Mouse (Mus musculus) v-Abl transformed pro-B cells (cell line): ENCODE results near the gene 2810004N23Rik.

Experiments used
- in situ Hi-C, 2 experiments: fragments of 400-800 bp; cut with MboI; formaldehyde crosslinking; loops; one replicate each; pipeline ENCODE4 v1.15.1; 2025; ENCODE audit not compliant: unreplicated experiment in 2 of 2

Gene 2810004N23Rik

DNA sequence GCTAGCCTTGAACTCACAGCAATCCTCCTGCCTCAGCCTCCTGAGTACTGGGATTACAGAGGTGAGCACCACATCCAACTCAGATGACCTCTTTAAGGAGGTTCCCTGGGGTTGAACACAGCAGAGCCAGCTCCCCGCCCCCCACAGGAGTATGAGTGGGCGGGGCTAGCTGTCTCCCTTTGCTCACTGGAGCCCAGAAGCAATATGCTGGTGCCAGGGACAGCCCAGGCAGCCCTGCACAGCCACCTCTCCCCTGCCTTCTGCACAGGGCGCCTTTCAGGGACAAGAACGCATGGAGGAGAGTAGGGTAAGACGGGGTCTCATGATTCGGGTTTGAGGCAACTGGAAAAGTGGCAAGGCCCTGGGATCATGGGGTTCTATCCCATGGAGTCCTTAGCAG is 31.4 kb downstream of the 2810004N23Rik start:
- in situ Hi-C loops: no loop called here

DNA sequence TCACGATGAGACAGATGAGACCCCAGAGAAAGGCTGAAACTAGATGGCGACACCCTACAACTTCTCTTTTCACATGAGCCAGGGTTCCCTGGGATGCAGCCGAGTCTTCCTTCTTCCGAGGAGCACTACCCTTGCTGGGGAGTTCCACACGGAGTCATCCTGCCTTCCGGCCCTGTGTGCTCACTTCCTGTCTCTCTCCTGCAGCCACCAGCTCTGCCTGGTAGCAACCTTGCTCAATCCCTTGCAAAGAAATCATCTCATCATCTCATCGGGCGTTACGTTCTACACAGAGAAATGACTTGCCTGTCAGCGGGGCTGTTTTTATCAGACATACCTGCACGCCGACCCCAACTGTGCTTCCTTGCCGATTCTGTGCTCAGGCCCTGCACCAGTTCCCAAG is 32.9 kb downstream of the 2810004N23Rik start:
- in situ Hi-C loops: no loop called here

GRCm38 (mm10) chr8:124828561-124829240 is 34.2 kb downstream of the 2810004N23Rik start:
- in situ Hi-C loops: loop anchor here (5.0 kb wide), 1 partner anchor 211 kb away; no protein-coding TSS in a partner anchor

- in situ Hi-C loops: loop anchor here (5.0 kb wide), 1 partner anchor 210 kb away; no protein-coding TSS in a partner anchor
Observed at GRCm38 (mm10) chr8:124827387-124827786, 35.5 kb downstream of the 2810004N23Rik start.

DNA sequence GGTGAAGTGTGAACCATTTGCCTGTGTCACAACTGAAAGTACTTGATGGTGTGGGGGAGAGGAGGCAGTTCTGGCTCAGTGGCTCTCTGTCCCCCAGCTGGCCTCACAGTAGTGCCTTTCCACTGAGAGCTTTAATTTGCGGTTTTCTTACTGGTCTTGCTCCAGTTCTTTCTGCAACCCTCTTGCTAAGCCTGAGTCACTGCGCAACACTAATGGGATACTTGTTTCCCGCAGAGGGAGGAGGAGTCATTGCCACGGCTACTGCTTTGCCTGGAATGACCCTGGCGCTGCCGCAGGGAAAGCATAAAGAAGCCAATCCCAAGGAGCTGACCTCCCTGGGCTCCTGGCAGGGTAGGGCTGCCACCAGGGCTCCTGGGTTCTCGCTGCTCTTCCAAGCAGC is 36.3 kb downstream of the 2810004N23Rik start:
- in situ Hi-C loops: loop anchor here (5.0 kb wide), 1 partner anchor 209 kb away; no protein-coding TSS in a partner anchor

- in situ Hi-C loops: no loop called here
Observed at GRCm38 (mm10) chr8:124823497-124823896, 39.4 kb downstream of the 2810004N23Rik start.

GRCm38 (mm10) chr8:124820125-124820524 is 42.8 kb downstream of the 2810004N23Rik start:
- in situ Hi-C loops: no loop called here

GRCm38 (mm10) chr8:124819612-124820115 is 43.3 kb downstream of the 2810004N23Rik start:
- in situ Hi-C loops: no loop called here

DNA sequence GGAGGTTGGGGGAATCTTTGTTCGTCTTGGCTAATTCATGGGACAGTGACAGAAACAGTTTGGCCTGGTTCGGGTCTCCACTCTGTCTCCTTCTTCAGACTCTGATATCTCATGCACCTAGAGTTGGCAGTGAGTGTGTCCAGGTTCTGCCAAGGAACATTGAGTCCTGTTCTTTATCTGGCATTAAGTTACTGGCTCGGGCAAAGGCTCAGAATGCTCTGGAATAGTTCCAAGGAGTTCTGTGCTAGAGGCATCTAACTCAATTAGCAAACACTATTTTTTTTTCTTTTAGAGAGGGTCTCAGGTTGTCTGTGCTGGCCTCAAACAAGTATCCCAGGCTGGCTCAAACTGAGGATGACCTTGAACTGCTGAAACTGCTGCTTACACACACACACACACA is 45.6 kb downstream of the 2810004N23Rik start:
- in situ Hi-C loops: no loop called here

DNA sequence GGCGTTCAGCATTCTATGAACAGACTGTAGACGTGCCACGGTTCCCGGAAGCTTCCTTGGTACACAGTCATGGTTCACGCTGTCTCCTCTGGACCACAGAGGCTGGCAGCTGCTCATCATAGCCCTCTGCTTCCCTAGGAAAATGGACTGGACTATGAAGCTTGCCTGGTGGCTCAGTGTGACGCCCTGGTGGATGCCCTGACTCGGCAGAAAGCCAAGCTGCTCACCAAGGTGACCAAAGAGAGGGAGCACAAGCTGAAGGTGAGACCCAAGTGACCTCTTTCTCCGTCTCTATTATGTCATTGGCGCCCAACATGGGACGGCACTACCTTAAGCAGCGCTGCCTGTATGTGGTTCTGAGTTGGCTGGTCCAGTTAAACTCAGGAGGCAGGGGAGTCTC is 46.1 kb downstream of the 2810004N23Rik start:
- in situ Hi-C loops: no loop called here

DNA sequence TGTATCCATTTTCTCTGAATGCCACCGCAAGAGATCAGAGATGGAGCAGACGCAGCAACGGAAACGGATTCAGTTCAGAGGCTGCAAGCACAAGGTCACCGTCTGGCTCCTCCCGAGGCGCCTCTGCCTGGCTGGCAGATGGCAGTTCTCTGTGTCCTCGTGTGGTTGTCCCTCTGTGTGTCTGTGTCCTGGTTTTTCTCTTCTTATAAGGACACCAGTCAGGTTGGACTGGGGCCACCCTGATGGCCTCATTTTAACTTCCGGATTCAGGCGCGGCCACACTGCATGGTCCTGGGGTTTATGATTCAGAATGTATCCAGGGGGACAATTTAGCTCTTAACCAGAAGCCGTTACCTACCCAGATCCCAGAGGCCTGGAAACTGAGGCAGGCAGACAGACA is 47.0 kb downstream of the 2810004N23Rik start:
- in situ Hi-C loops: no loop called here

GRCm38 (mm10) chr8:124813326-124813725 is 49.6 kb downstream of the 2810004N23Rik start:
- in situ Hi-C loops: no loop called here

DNA sequence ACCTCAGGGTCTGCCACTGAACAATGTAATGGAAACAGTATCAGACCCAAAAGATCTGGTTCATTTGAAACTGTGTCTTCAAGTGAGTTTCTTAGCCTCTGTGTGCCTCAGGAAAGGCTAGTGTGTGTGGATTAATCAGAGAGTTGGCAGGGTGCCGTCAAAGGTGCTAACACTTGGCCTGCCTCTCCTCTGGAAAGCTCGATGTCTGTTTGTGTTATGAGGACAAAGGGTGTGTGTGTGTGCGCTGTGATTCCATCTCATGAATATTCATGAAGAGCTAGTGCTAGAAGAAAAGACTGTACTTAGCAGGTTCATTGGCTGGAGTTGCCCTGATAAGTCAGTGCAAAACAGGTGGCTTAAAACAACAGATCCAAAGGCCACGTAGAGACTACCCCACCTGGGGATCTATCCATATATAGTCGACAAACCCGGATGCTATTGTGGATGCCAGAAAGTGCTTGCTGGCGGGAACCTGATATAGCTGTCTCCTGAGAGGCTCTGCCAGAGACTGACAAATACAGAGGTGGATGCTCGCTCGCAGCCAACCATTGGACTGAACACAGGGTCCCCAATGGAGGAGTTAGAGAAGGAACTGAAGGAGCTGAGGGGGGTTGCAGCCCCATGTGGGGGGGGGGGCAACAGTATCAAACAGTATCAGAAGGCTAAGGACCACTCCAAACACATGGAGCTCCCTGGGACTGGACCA is 52.1 kb downstream of the 2810004N23Rik start:
- in situ Hi-C loops: no loop called here

DNA sequence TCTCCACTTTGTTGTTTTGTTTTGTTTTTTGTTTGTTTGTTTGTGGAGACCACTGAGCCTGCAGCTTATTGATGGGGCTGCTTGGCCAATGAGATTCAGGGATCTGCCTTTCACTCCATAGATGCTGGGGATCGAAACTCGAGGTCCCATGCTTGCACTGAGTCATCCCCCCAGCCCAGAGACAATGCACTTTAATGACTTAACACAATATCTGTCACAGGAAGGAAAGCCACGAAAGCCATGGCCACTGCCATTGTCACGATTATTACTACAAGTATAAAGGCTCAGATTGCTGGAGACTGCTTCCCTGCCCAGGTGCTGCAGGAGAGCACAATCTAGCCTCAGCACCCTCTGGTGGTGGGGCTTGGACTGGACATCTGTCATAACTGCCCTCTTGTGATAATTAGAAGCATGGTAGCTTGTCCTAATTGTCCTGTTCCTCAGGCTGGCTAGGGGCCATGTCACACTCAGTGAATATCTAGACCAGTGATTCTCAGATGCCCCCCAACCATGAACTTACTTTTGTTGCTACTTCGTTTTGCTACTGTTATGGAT is 52.8 kb downstream of the 2810004N23Rik start:
- in situ Hi-C loops: no loop called here

- in situ Hi-C loops: loop anchor here in 1 of 2 experiments (5.0 kb wide), 1 partner anchor 62 kb away; no protein-coding TSS in a partner anchor
Observed at GRCm38 (mm10) chr8:124809419-124809818, 53.5 kb downstream of the 2810004N23Rik start.

GRCm38 (mm10) chr8:124805990-124806389 is 56.9 kb downstream of the 2810004N23Rik start:
- in situ Hi-C loops: loop anchor here in 1 of 2 experiments (5.0 kb wide), 1 partner anchor 59 kb away; no protein-coding TSS in a partner anchor

DNA sequence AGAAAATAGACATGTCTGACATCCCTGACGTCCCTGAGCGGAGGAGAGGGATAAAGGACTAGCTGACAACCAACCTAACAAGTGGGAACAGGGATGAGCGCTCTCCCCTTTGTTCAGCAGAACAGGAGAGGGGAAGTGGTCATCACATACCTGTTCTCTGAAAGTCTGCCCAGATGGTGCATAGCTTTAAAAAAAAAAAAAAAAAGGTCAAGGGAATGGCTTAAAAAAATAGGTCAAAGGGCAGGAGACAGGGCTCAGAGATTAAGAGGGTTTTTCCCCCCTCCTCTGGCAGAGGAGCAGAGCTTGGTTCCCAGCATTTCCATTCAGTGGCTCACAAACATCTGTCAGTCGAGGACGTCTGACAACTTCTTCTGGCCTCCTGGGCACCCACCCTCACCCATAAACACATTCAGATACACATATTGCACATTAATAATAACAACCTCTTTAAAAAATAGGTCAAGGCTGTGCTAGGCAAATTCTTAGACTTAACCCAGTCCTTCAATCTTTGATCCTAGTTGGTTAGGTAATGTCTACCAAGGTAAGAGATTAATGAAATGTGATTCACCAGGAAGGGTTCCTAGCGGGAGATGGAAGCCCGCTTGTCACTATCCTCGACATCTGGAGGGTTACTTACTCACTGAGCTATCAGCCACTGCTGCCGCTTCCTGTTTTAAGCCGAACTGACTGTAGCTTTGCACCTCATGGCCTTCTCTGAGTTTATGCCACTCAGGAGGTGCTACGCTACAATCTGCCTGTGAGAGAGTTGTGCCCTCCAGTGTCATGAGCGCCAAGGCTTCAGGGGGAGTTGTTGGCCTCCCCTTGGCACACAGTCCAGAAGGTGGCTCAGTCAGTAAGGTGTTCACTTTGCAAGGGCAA is 58.9 kb downstream of the 2810004N23Rik start:
- in situ Hi-C loops: no loop called here

DNA sequence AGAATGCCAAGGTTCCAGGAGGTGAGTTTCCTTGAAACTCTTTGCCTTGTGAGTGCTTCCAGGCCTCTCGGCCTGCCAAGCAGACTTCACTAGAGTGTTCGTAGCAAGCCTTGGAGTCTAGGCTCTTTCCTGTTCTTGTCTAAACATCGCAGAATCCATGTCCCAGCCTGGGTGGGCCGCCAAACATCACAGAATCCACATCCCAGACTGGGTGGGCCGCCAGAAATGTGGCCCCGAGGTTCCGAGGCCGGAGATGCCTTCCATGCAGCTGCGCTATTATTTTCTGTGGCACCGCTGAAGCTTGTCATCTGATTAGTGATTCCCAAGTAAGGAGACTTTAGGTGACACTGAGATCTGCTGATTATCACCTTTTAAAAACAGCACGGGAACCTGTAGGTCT is 62.4 kb downstream of the 2810004N23Rik start:
- in situ Hi-C loops: no loop called here

DNA sequence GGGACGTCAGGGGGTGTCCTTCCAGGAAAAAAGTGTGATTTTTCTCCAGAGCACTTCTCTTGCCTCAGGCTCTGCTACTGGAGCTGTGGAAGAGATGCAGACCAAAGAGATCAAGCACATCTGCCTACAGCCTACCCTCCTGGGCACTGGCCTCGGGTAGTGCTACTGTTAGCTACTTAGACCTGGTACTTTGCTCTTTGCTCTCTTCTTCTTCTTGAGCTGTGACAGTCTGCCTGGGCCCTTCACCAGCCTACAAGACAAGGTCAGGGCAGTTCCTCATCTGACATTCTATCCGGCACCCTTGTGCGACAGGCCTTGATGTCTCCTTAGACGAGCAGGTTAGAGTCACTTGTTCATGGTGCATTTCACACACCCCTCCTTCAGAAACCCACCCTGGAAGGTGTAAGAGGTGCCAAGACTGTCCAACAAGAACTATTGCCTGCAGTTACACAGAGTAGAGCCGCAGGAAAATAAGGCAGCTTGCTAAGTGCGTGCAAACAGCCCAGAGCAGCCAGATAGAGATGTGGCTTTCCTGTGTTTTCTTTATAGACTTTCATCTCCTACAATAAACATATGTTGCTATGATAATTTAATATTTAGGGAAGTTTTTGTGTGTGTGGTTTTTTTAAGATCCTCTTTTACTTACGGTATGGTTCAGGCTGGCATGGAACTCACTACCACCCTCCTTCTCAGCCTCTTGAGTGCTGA is 67.0 kb downstream of the 2810004N23Rik start:
- in situ Hi-C loops: no loop called here

GRCm38 (mm10) chr8:124794486-124794780 is 68.5 kb downstream of the 2810004N23Rik start:
- in situ Hi-C loops: no loop called here
